Mouse (Mus musculus) adipose tissue, adult 10 weeks (tissue): ENCODE data around the gene 6030458C11Rik. TPM values are rescaled to one million over a fixed set of nuclear protein-coding genes. Genes with fewer than 3 reads are reported as not detected.

Experiments used
- polyA plus RNA-seq: library from polyadenylated mRNA; stranded (reverse); fragments of 350-450 nt; fragmentation: Illumina TruSeq; extraction: RNeasy Lipid Tissue Mini Kit (QIAGEN cat#74804); gene quantifications from one replicate; pipeline ENCODE4 v1.2.3, GENCODE M21; 2014; ENCODE audit warnings: low read depth, low replicate concordance

The 6030458C11Rik gene
- 16.7 TPM for polyA plus RNA-seq

GRCm38 (mm10) chr15:12824197-12824952 lies at the start of gene 6030458C11Rik, which contains the start of gene Drosha:
6030458C11Rik (minus strand) TSS chr15:12824649.
Drosha (plus strand) TSS chr15:12824815.

Other genes with a start within 250 kb of the 6030458C11Rik start
- gene Pdzd2, start 84.7 kb downstream of the 6030458C11Rik start, polyA plus RNA-seq: 31.0 TPM
- gene Drosha, start 166 bp upstream of the 6030458C11Rik start, polyA plus RNA-seq: 21.3 TPM